Mouse (Mus musculus) forebrain, embryonic 16.5 days (tissue): Measurements from ENCODE around the gene Tcaf3. TPM values are rescaled to one million over a fixed set of nuclear protein-coding genes. Genes with fewer than 3 reads are reported as not detected.

Experiments
- ATAC-seq: fragments of 200-750 bp; cut with Nextera tagmentation; 2 replicates; pipeline ENCODE4 v1.8.0; 2017; ENCODE audit warnings: mild to moderate bottlenecking, moderate library complexity
- H3K27ac ChIP-seq: fragments of 300-500 bp; sonication (generic); 2 replicates; pipeline ENCODE4 v1.5.1; 2014; ENCODE audit warnings: low read length, control low read depth
- H3K27me3 ChIP-seq: fragments of 300-500 bp; sonication (generic); replicated peaks from 2 replicates; pipeline ENCODE4 v1.6.1; 2014; ENCODE audit warnings: low read length; ENCODE audit not compliant: control insufficient read depth, insufficient read depth
- H3K36me3 ChIP-seq: fragments of 300-500 bp; sonication (generic); 2 replicates; pipeline ENCODE4 v1.6.1; 2014; ENCODE audit not compliant: control insufficient read depth, insufficient read depth
- H3K4me1 ChIP-seq: fragments of 300-500 bp; sonication (generic); replicated peaks from 2 replicates; pipeline ENCODE4 v1.6.1; 2014; ENCODE audit warnings: low read length; ENCODE audit not compliant: control insufficient read depth, insufficient read depth
- H3K4me2 ChIP-seq: fragments of 300-500 bp; sonication (generic); 2 replicates; pipeline ENCODE4 v1.6.1; 2014; ENCODE audit warnings: mild to moderate bottlenecking, low read length, control low read depth
- H3K4me3 ChIP-seq: fragments of 300-500 bp; sonication (generic); replicated peaks from 2 replicates; pipeline ENCODE4 v1.5.1; 2014; ENCODE audit warnings: mild to moderate bottlenecking, low read length, control low read depth
- H3K9ac ChIP-seq: fragments of 300-500 bp; sonication (generic); replicated peaks from 2 replicates; pipeline ENCODE4 v1.6.1; 2014; ENCODE audit warnings: low read depth, low read length, control low read depth
- H3K9me3 ChIP-seq: fragments of 300-500 bp; sonication (generic); 2 replicates; pipeline ENCODE4 v1.6.1; 2016; ENCODE audit warnings: low read length; ENCODE audit not compliant: control insufficient read depth
- WGBS: fragments of 180-500 bp; shearing (Covaris S2); extraction: QIAGEN DNeasy Blood & Tissue Kit; methylation state at CpG from one replicate; pipeline ENCODE4 v1.1.7; 2014; 5-methylcytosine and 5-hydroxymethylcytosine counted together
- polyA plus RNA-seq: library from polyadenylated mRNA; unstranded; fragments of >200 nt; fragmentation: Nextera tagmentation; extraction: Ambion mirVana; gene quantifications from 2 replicates; pipeline ENCODE4 v1.2.1, GENCODE M21; 2015

The Tcaf3 gene
- polyA plus RNA-seq, 1 experiment from 2014 or later = not detected

GRCm38 (mm10) chr6:42546180-42546579, 51.3 kb downstream of the Tcaf3 start:
- ATAC-seq = no peak
- no peak overlapping the region for H3K27ac ChIP-seq
- no peak overlapping the region for H3K9ac ChIP-seq
- H3K36me3 ChIP-seq = no peaks in the 10 kb centered on the region
- H3K4me3 ChIP-seq = no peak overlapping the region
- H3K9me3 ChIP-seq = no peaks in the 10 kb centered on the region
- H3K4me1 ChIP-seq = no peaks in the 10 kb centered on the region
- no peak overlapping the region for H3K4me2 ChIP-seq
- no peaks in the 10 kb centered on the region for H3K27me3 ChIP-seq
- 93% methylated on average over 2 of the region's 2 CpGs for WGBS

GRCm38 (mm10) chr6:42545451-42545885, 52.0 kb downstream of the Tcaf3 start:
- H3K27ac ChIP-seq = no peak overlapping the region
- no peaks in the 10 kb centered on the region for H3K27me3 ChIP-seq
- no peak overlapping the region for H3K4me3 ChIP-seq
- ATAC-seq = no peak; the same call in 1 of the 2 replicates
- no peaks in the 10 kb centered on the region for H3K9me3 ChIP-seq
- H3K36me3 ChIP-seq = no peaks in the 10 kb centered on the region
- H3K9ac ChIP-seq = no peak overlapping the region
- H3K4me1 ChIP-seq = no peaks in the 10 kb centered on the region
- WGBS = 64% methylated on average over 2 of the region's 2 CpGs
- no peak overlapping the region for H3K4me2 ChIP-seq

DNA sequence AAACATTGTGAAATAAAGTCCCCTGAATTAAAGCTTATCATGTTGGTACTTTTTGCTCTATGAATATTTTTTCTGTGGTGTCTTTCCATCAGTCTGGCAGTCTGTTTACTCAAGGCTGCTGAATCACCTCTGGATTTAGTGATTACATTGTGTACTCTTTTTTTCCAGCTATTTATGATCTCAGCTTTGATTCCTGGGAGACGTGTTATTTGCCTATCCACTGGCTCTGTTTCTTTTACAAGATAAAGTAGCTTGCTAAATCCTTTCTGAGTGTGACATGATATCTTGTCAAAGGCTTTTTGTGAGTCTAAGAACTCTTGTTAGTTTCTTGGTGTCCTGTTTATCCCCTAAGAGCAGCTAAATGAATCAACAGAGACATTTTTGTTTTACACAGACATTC, 52.6 kb downstream of the Tcaf3 start:
- Histone ChIP-seq H3K4me3 (no peak overlapping the region), H3K9ac (no peak overlapping the region), H3K4me2 (no peak overlapping the region), H3K9me3 (no peaks in the 10 kb centered on the region), H3K27me3 (no peaks in the 10 kb centered on the region), H3K27ac (no peak overlapping the region), H3K4me1 (no peaks in the 10 kb centered on the region), H3K36me3 (no peaks in the 10 kb centered on the region)
- ATAC-seq = no peak
- WGBS = 41% methylated on average over 1 of the region's 1 CpGs

DNA sequence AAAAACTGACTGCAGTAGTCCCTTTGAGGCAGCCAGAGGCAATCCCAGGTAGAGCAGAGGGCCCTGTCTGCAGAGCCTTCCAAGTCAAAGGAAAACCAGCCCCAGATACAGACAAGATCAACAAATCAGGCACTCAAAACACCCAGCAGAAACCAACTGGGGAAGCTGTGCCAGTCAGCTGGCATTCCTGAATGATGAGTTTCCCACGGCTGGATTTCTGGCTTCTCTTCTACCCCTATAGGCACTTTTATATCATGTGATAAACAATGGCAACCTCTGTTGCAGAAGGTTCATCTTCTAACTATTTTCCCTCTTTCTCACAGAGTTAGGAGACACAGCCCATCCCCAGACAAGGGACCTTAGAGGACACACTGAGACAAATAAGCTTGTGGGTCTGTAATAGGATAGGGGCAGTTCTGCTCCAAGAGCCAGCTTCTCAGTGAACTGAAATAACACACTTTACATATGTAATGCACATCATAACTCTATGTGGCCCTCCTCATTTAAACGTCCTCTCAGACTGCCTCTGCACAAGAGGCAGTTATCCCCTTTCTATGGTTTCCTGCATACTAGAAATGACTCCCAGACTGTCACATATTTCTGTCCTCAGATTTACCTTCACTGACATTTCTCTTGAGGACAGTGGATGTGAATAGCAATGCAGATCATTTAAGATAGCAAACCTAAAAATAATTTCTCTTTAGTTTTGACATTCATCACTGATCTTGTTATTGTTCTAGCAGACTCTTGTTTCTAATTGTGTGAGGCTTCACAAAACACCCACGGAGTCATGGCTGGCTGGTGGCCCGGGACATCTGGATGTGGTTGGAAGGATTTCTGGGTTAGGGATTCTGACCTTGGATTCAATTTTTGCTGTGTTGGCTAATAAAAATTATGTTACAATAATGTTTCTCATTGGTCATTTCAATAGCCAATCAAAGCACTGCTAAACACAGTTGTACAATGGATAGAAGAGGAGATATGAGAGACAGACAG, 55.2 kb downstream of the Tcaf3 start:
- H3K4me3 ChIP-seq = no peak overlapping the region
- WGBS = 71% methylated on average over 4 of the region's 4 CpGs
- no peak overlapping the region for H3K4me2 ChIP-seq
- no peaks in the 10 kb centered on the region for H3K27me3 ChIP-seq
- no peak overlapping the region for H3K9ac ChIP-seq
- no peak for ATAC-seq
- no peaks in the 10 kb centered on the region for H3K4me1 ChIP-seq
- H3K36me3 ChIP-seq = no peaks in the 10 kb centered on the region
- no peak overlapping the region for H3K27ac ChIP-seq
- H3K9me3 ChIP-seq = no peaks in the 10 kb centered on the region

GRCm38 (mm10) chr6:42540681-42541080, 56.8 kb downstream of the Tcaf3 start:
- no peak overlapping the region for H3K4me3 ChIP-seq
- H3K9me3 ChIP-seq = no peaks in the 10 kb centered on the region
- H3K36me3 ChIP-seq = no peaks in the 10 kb centered on the region
- H3K4me2 ChIP-seq = no peak overlapping the region
- no peak overlapping the region for H3K9ac ChIP-seq
- WGBS = 83% methylated on average over 1 of the region's 1 CpGs
- H3K4me1 ChIP-seq = no peaks in the 10 kb centered on the region
- no peak overlapping the region for H3K27ac ChIP-seq
- no peaks in the 10 kb centered on the region for H3K27me3 ChIP-seq
- no peak for ATAC-seq

DNA sequence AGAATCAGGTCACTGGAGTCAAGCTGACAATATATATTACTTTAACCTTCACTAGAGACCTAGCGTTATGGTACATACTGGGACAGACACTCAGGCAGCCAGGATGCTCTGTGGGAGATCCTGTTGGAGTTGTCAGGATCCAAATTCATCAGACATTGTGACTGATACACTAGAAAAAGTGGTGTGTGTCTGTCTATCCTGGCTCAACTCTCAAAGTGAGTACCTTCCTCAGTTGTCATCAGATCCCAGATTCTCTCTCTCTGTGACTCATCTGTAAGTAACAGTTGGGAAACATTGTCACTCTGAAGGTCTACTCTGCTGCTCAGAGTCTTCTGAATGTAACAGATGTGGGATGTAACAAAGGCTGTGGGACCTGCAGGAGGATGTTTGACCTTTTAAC, 57.8 kb downstream of the Tcaf3 start:
- H3K4me2 ChIP-seq = no peak overlapping the region
- no peaks in the 10 kb centered on the region for H3K9me3 ChIP-seq
- no peaks in the 10 kb centered on the region for H3K36me3 ChIP-seq
- no peaks in the 10 kb centered on the region for H3K27me3 ChIP-seq
- H3K4me1 ChIP-seq = no peaks in the 10 kb centered on the region
- ATAC-seq = no peak
- H3K27ac ChIP-seq = no peak overlapping the region
- H3K4me3 ChIP-seq = no peak overlapping the region
- 100% methylated on average over 1 of the region's 1 CpGs for WGBS
- H3K9ac ChIP-seq = no peak overlapping the region

Other genes with a start within 250 kb of the Tcaf3 start
- 33.6 and 37.1 TPM in 2 replicates for gene Zyx, start 248.1 kb downstream of the Tcaf3 start, polyA plus RNA-seq
- gene Epha1, start 224.4 kb downstream of the Tcaf3 start, polyA plus RNA-seq = 0.14 and 0.27 TPM in 2 replicates
- gene Tas2r143, start 197.5 kb downstream of the Tcaf3 start, polyA plus RNA-seq = not detected in 2 replicates
- gene Tas2r135, start 192.3 kb downstream of the Tcaf3 start, polyA plus RNA-seq = not detected in 2 replicates
- not detected in 2 replicates for gene Tas2r126, start 163.2 kb downstream of the Tcaf3 start, polyA plus RNA-seq
- not detected in 2 replicates for gene Olfr458, start 132.5 kb downstream of the Tcaf3 start, polyA plus RNA-seq
- not detected in 2 replicates for gene Olfr457, start 121.4 kb downstream of the Tcaf3 start, polyA plus RNA-seq
- gene Olfr456, start 110.5 kb downstream of the Tcaf3 start, polyA plus RNA-seq = not detected in 2 replicates
- not detected in 2 replicates for gene Olfr455, start 50.1 kb downstream of the Tcaf3 start, polyA plus RNA-seq
- gene Tcaf2, start 47.6 kb upstream of the Tcaf3 start, polyA plus RNA-seq = 1.0 and 1.6 TPM in 2 replicates
- 211 and 221 TPM in 2 replicates for gene Tcaf1, start 112.4 kb upstream of the Tcaf3 start, polyA plus RNA-seq
- gene Olfr453, start 141.7 kb upstream of the Tcaf3 start, polyA plus RNA-seq = not detected in 2 replicates
- gene Olfr38, start 158.7 kb upstream of the Tcaf3 start, polyA plus RNA-seq = not detected in 2 replicates
- gene Olfr452, start 187.4 kb upstream of the Tcaf3 start, polyA plus RNA-seq = not detected in 2 replicates
- not detected in 2 replicates for gene Olfr450, start 214.2 kb upstream of the Tcaf3 start, polyA plus RNA-seq
- gene Olfr449, start 236.7 kb upstream of the Tcaf3 start, polyA plus RNA-seq = not detected in 2 replicates